8 mouse cellular contexts compared by ENCODE assay signal in the genomic region with DNA sequence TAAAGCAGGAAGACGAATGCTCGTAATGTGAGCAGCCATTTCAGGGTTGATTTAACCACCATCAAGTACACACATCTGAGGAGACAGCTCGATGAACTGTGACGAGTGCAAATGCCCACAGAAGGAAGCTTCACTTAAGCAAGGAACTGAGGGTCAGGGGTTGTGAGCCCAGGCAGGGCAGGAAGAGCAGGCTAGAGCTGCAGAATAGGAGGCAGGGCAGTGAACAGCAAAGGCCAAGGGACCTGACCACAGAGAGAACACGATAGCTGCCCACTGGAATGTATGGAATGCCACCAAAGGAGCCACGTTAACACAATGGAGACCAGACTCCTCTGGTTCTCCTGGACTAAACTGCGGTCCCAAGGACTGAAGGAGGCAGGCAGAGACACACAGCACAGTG. TPM values are rescaled to one million over a fixed set of nuclear protein-coding genes. Genes with fewer than 3 reads are reported as not detected.
DNase-seq lines count a peak whose midpoint lies in the region; ATAC-seq lines count a peak whose summit lies in the region.

No protein-coding gene starts in this region.

- peak; percentile 63; the same call in 1 of the 2 replicates for ATAC-seq in embryonic facial prominence, embryonic 15.5 days (ENCODE audit: insufficient number of reproducible peaks, low FRiP score, low TSS enrichment, low read depth)
- peak; percentile 58; the same call in 1 of the 2 replicates for ATAC-seq in limb, embryonic 13.5 days (ENCODE audit: low FRiP score, low read depth)
- ATAC-seq in cerebellum, adult (ENCODE audit: insufficient number of reproducible peaks, low FRiP score, low TSS enrichment) = no peak
- no peak for ATAC-seq in granulocyte monocyte progenitor cell, adult 5-6 weeks (replicated peaks; ENCODE audit: poor library complexity, severe bottlenecking)

- H3K36me3 ChIP-seq in embryonic facial prominence, embryonic 15.5 days = no peaks in the 10 kb centered on the region
- no peaks in the 10 kb centered on the region for H3K36me3 ChIP-seq in limb, embryonic 13.5 days

- H3K4me1 ChIP-seq in embryonic facial prominence, embryonic 15.5 days = peaks cover 34% of the 10 kb centered on the region
- peaks cover 35% of the 10 kb centered on the region for H3K4me1 ChIP-seq in limb, embryonic 13.5 days

- no peaks in the 10 kb centered on the region for H3K9me3 ChIP-seq in embryonic facial prominence, embryonic 15.5 days (replicated peaks)
- no peaks in the 10 kb centered on the region for H3K9me3 ChIP-seq in limb, embryonic 13.5 days

- no peaks in the 10 kb centered on the region for H3K27me3 ChIP-seq in embryonic facial prominence, embryonic 15.5 days
- no peaks in the 10 kb centered on the region for H3K27me3 ChIP-seq in limb, embryonic 13.5 days

- H3K4me3 ChIP-seq in embryonic facial prominence, embryonic 15.5 days (replicated peaks) = no peak overlapping the region
- no peak overlapping the region for H3K4me3 ChIP-seq in limb, embryonic 13.5 days

- peak; percentile 40 to 58 for DNase-seq in spleen, adult 18-20 months
- DNase-seq in spleen, adult 12 weeks (ENCODE audit: low spot score) = no peak
- peak; percentile 45 for DNase-seq in retina, postnatal 1 day
- DNase-seq in right cerebral cortex, postnatal 4 days = no peak

- no peak overlapping the region for H3K9ac ChIP-seq in embryonic facial prominence, embryonic 15.5 days
- H3K9ac ChIP-seq in limb, embryonic 13.5 days = peak overlapping the region; percentile 52; the same call in 1 of the 2 replicates

- H3K4me2 ChIP-seq in embryonic facial prominence, embryonic 15.5 days (replicated peaks) = no peak overlapping the region
- peak overlapping the region; percentile 35 for H3K4me2 ChIP-seq in limb, embryonic 13.5 days (replicated peaks)

- WGBS in embryonic facial prominence, embryonic 15.5 days = 9% methylated on average over 7 of the region's 7 CpGs
- 27% methylated on average over 7 of the region's 7 CpGs for WGBS in limb, embryonic 13.5 days

- peak overlapping the region; percentile 52; the same call in 1 of the 2 replicates for H3K27ac ChIP-seq in embryonic facial prominence, embryonic 15.5 days (replicated peaks)
- peak overlapping the region; percentile 52; the same call in 1 of the 2 replicates for H3K27ac ChIP-seq in limb, embryonic 13.5 days

RNA-seq across cellular contexts. Expression of a gene that starts 5.5 kb away (rescaled TPM):
- 21.2 and 23.3 TPM in 2 replicates for polyA plus RNA-seq in embryonic facial prominence, embryonic 15.5 days (2015; fragmentation: Nextera tagmentation; extraction: Ambion mirVana)
- 23.7 and 25.8 TPM in 2 replicates for polyA plus RNA-seq in limb, embryonic 13.5 days (2015; fragmentation: Nextera tagmentation; extraction: Ambion mirVana)
- total RNA-seq in granulocyte monocyte progenitor cell, adult 5-6 weeks (2014; fragmentation: Nextera tagmentation) = 8.9 and 12.8 TPM in 2 replicates
- total RNA-seq in granulocyte monocyte progenitor cell, adult 5-6 weeks (2017) = 7.3 and 9.1 TPM in 2 replicates

RNA-seq across cellular contexts. Expression of a gene that starts 35.6 kb away (rescaled TPM):
- 126 and 130 TPM in 2 replicates for polyA plus RNA-seq in embryonic facial prominence, embryonic 15.5 days (2015; fragmentation: Nextera tagmentation; extraction: Ambion mirVana)
- 101 and 111 TPM in 2 replicates for polyA plus RNA-seq in limb, embryonic 13.5 days (2015; fragmentation: Nextera tagmentation; extraction: Ambion mirVana)
- total RNA-seq in granulocyte monocyte progenitor cell, adult 5-6 weeks (2014; fragmentation: Nextera tagmentation) = 237 and 268 TPM in 2 replicates
- 200 and 239 TPM in 2 replicates for total RNA-seq in granulocyte monocyte progenitor cell, adult 5-6 weeks (2017)

RNA-seq across cellular contexts. Expression of a gene that starts 51.9 kb away (rescaled TPM):
- polyA plus RNA-seq in embryonic facial prominence, embryonic 15.5 days (2015; fragmentation: Nextera tagmentation; extraction: Ambion mirVana) = 20.4 and 21.9 TPM in 2 replicates
- 23.2 and 24.1 TPM in 2 replicates for polyA plus RNA-seq in limb, embryonic 13.5 days (2015; fragmentation: Nextera tagmentation; extraction: Ambion mirVana)
- total RNA-seq in granulocyte monocyte progenitor cell, adult 5-6 weeks (2014; fragmentation: Nextera tagmentation) = 6.3 and 11.2 TPM in 2 replicates
- total RNA-seq in granulocyte monocyte progenitor cell, adult 5-6 weeks (2017) = 7.7 and 9.3 TPM in 2 replicates

Comparison
In these comparisons a context has a peak if more than half of its experiments do, and no peak if none do; other contexts are left out.
1. DNase-seq: peak in spleen, adult 18-20 months (2 of 2) and retina, postnatal 1 day (single experiment); none in spleen, adult 12 weeks (single experiment) and right cerebral cortex, postnatal 4 days (single experiment).
2. ATAC-seq: peak in embryonic facial prominence, embryonic 15.5 days (single experiment) and limb, embryonic 13.5 days (single experiment); none in cerebellum, adult (single experiment) and granulocyte monocyte progenitor cell, adult 5-6 weeks (single experiment).